Mouse (Mus musculus) limb, embryonic 15.5 days (tissue): ENCODE measurements around the gene Gm37419. TPM values are rescaled to one million over a fixed set of nuclear protein-coding genes. Genes with fewer than 3 reads are reported as not detected.

ENCODE experiments used
- ATAC-seq: fragments of 200-750 bp; cut with Nextera tagmentation; 2 replicates; pipeline ENCODE4 v1.8.0; 2017; ENCODE audit warnings: low read depth, moderate TSS enrichment; ENCODE audit not compliant: insufficient number of reproducible peaks, low FRiP score, low TSS enrichment
- H3K27ac ChIP-seq: fragments of 300-500 bp; sonication (generic); 2 replicates; pipeline ENCODE4 v1.5.1; 2015; ENCODE audit warnings: moderate library complexity, mild to moderate bottlenecking, inconsistent platforms
- H3K27me3 ChIP-seq: fragments of 300-500 bp; sonication (generic); 2 replicates; pipeline ENCODE4 v1.6.1; 2015; ENCODE audit warnings: inconsistent platforms
- H3K36me3 ChIP-seq: fragments of 300-500 bp; sonication (generic); 2 replicates; pipeline ENCODE4 v1.6.1; 2015; ENCODE audit warnings: inconsistent platforms
- H3K4me1 ChIP-seq: fragments of 300-500 bp; sonication (generic); 2 replicates; pipeline ENCODE4 v1.6.1; 2015; ENCODE audit warnings: inconsistent platforms
- H3K4me2 ChIP-seq: fragments of 300-500 bp; sonication (generic); 2 replicates; pipeline ENCODE4 v1.6.1; 2015; ENCODE audit warnings: mild to moderate bottlenecking, inconsistent platforms
- H3K4me3 ChIP-seq: fragments of 300-500 bp; sonication (generic); 2 replicates; pipeline ENCODE4 v1.5.1; 2015; ENCODE audit warnings: mild to moderate bottlenecking, inconsistent platforms
- H3K9ac ChIP-seq: fragments of 300-500 bp; sonication (generic); 2 replicates; pipeline ENCODE4 v1.6.1; 2015; ENCODE audit warnings: inconsistent platforms
- H3K9me3 ChIP-seq: fragments of 300-500 bp; sonication (generic); 2 replicates; pipeline ENCODE4 v1.6.1; 2016; ENCODE audit warnings: inconsistent platforms
- WGBS: fragments of 180-500 bp; shearing (Covaris S2); methylation state at CpG from one replicate; pipeline ENCODE4 v1.1.7; 2015; 5-methylcytosine and 5-hydroxymethylcytosine counted together
- polyA plus RNA-seq: library from polyadenylated mRNA; unstranded; fragments of >200 nt; fragmentation: Nextera tagmentation; extraction: Ambion mirVana; gene quantifications from 2 replicates; pipeline ENCODE4 v1.2.1, GENCODE M21; 2015

Gene Gm37419
- polyA plus RNA-seq, 1 experiment from 2014 or later: not detected

- no peak for ATAC-seq
- H3K36me3 ChIP-seq: no peaks in the 10 kb centered on the region
- 69% methylated on average over 3 of the region's 3 CpGs for WGBS
Measured at GRCm38 (mm10) chr16:24011306-24011705, 23.0 kb downstream of the Gm37419 start.

GRCm38 (mm10) chr16:24012066-24012465 lies 23.8 kb downstream of the Gm37419 start:
- ATAC-seq: no peak
- WGBS: 45% methylated on average over 3 of the region's 3 CpGs
- no peak overlapping the region for H3K4me2 ChIP-seq
- H3K27ac ChIP-seq: no peak overlapping the region
- no peaks in the 10 kb centered on the region for H3K4me1 ChIP-seq
- no peak overlapping the region for H3K4me3 ChIP-seq
- H3K27me3 ChIP-seq: no peaks in the 10 kb centered on the region
- no peak overlapping the region for H3K9ac ChIP-seq
- H3K36me3 ChIP-seq: no peaks in the 10 kb centered on the region
- no peaks in the 10 kb centered on the region for H3K9me3 ChIP-seq

More at GRCm38 (mm10) chr16:24011306-24011705, 23.0 kb downstream of the Gm37419 start:
- no peak overlapping the region for H3K27ac ChIP-seq
- no peak overlapping the region for H3K4me3 ChIP-seq
- H3K4me2 ChIP-seq: no peak overlapping the region
- H3K4me1 ChIP-seq: no peaks in the 10 kb centered on the region
- no peak overlapping the region for H3K9ac ChIP-seq
- H3K27me3 ChIP-seq: no peaks in the 10 kb centered on the region
- H3K9me3 ChIP-seq: no peaks in the 10 kb centered on the region

- WGBS: 71% methylated on average over 3 of the region's 3 CpGs
- no peak overlapping the region for H3K27ac ChIP-seq
- no peak overlapping the region for H3K4me2 ChIP-seq
- ATAC-seq: no peak
- no peaks in the 10 kb centered on the region for H3K4me1 ChIP-seq
- no peaks in the 10 kb centered on the region for H3K36me3 ChIP-seq
- no peak overlapping the region for H3K9ac ChIP-seq
- H3K27me3 ChIP-seq: no peaks in the 10 kb centered on the region
- H3K9me3 ChIP-seq: no peaks in the 10 kb centered on the region
- no peak overlapping the region for H3K4me3 ChIP-seq
Measured at GRCm38 (mm10) chr16:24014378-24014777, 26.1 kb downstream of the Gm37419 start.

- Histone ChIP-seq H3K9me3 (no peaks in the 10 kb centered on the region), H3K27me3 (no peaks in the 10 kb centered on the region), H3K27ac (no peak overlapping the region), H3K36me3 (no peaks in the 10 kb centered on the region), H3K4me1 (no peaks in the 10 kb centered on the region), H3K4me3 (no peak overlapping the region), H3K4me2 (no peak overlapping the region), H3K9ac (no peak overlapping the region)
- WGBS: 52% methylated on average over 6 of the region's 6 CpGs
- ATAC-seq: no peak
Measured at GRCm38 (mm10) chr16:24016273-24016672, 28.0 kb downstream of the Gm37419 start.

GRCm38 (mm10) chr16:24016742-24017141 lies 28.5 kb downstream of the Gm37419 start:
- Histone ChIP-seq H3K27ac (no peak overlapping the region), H3K4me3 (no peak overlapping the region), H3K9me3 (no peaks in the 10 kb centered on the region), H3K36me3 (no peaks in the 10 kb centered on the region), H3K9ac (no peak overlapping the region), H3K4me1 (no peaks in the 10 kb centered on the region), H3K4me2 (no peak overlapping the region), H3K27me3 (no peaks in the 10 kb centered on the region)
- WGBS: 47% methylated on average over 5 of the region's 5 CpGs
- no peak for ATAC-seq

- Histone ChIP-seq H3K4me2 (no peak overlapping the region), H3K27me3 (no peaks in the 10 kb centered on the region), H3K9ac (no peak overlapping the region), H3K4me3 (no peak overlapping the region), H3K9me3 (no peaks in the 10 kb centered on the region), H3K36me3 (no peaks in the 10 kb centered on the region), H3K4me1 (no peaks in the 10 kb centered on the region), H3K27ac (no peak overlapping the region)
- 60% methylated on average over 1 of the region's 1 CpGs for WGBS
- ATAC-seq: no peak
Measured at GRCm38 (mm10) chr16:24021722-24022121, 33.4 kb downstream of the Gm37419 start.

- H3K9me3 ChIP-seq: no peaks in the 10 kb centered on the region
- no peak overlapping the region for H3K4me2 ChIP-seq
- no peaks in the 10 kb centered on the region for H3K36me3 ChIP-seq
- H3K4me3 ChIP-seq: no peak overlapping the region
- H3K27me3 ChIP-seq: no peaks in the 10 kb centered on the region
- H3K27ac ChIP-seq: no peak overlapping the region
- WGBS: 75% methylated on average over 4 of the region's 4 CpGs
- no peak for ATAC-seq
- H3K9ac ChIP-seq: no peak overlapping the region
- no peaks in the 10 kb centered on the region for H3K4me1 ChIP-seq
Measured at GRCm38 (mm10) chr16:24022605-24023004, 34.3 kb downstream of the Gm37419 start.

- H3K36me3 ChIP-seq: no peaks in the 10 kb centered on the region
- 57% methylated on average over 7 of the region's 7 CpGs for WGBS
- no peaks in the 10 kb centered on the region for H3K4me1 ChIP-seq
- no peak for ATAC-seq
- no peak overlapping the region for H3K4me2 ChIP-seq
- H3K9me3 ChIP-seq: no peaks in the 10 kb centered on the region
- no peaks in the 10 kb centered on the region for H3K27me3 ChIP-seq
- no peak overlapping the region for H3K4me3 ChIP-seq
- no peak overlapping the region for H3K9ac ChIP-seq
- no peak overlapping the region for H3K27ac ChIP-seq
Measured at GRCm38 (mm10) chr16:24025442-24025841, 37.2 kb downstream of the Gm37419 start.

- WGBS: 63% methylated on average over 2 of the region's 2 CpGs
- H3K36me3 ChIP-seq: no peaks in the 10 kb centered on the region
Measured at GRCm38 (mm10) chr16:24029965-24030672, 41.8 kb downstream of the Gm37419 start.

GRCm38 (mm10) chr16:24033259-24033658 lies 45.0 kb downstream of the Gm37419 start:
- H3K4me1 ChIP-seq: no peaks in the 10 kb centered on the region
- H3K4me3 ChIP-seq: no peak overlapping the region
- no peaks in the 10 kb centered on the region for H3K36me3 ChIP-seq
- ATAC-seq: no peak
- 94% methylated on average over 5 of the region's 5 CpGs for WGBS
- no peak overlapping the region for H3K9ac ChIP-seq
- no peak overlapping the region for H3K4me2 ChIP-seq
- no peaks in the 10 kb centered on the region for H3K9me3 ChIP-seq
- no peak overlapping the region for H3K27ac ChIP-seq
- no peaks in the 10 kb centered on the region for H3K27me3 ChIP-seq

More at GRCm38 (mm10) chr16:24029965-24030672, 41.8 kb downstream of the Gm37419 start:
- H3K27me3 ChIP-seq: no peaks in the 10 kb centered on the region
- H3K4me2 ChIP-seq: no peak overlapping the region
- H3K4me3 ChIP-seq: no peak overlapping the region
- H3K9me3 ChIP-seq: no peaks in the 10 kb centered on the region
- H3K4me1 ChIP-seq: no peaks in the 10 kb centered on the region
- H3K9ac ChIP-seq: no peak overlapping the region
- no peak for ATAC-seq
- no peak overlapping the region for H3K27ac ChIP-seq

GRCm38 (mm10) chr16:24034450-24034849 lies 46.2 kb downstream of the Gm37419 start:
- Histone ChIP-seq H3K4me3 (no peak overlapping the region), H3K9ac (no peak overlapping the region), H3K9me3 (no peaks in the 10 kb centered on the region), H3K4me2 (no peak overlapping the region), H3K27ac (no peak overlapping the region), H3K27me3 (no peaks in the 10 kb centered on the region), H3K4me1 (no peaks in the 10 kb centered on the region), H3K36me3 (no peaks in the 10 kb centered on the region)
- ATAC-seq: no peak
- WGBS: 62% methylated on average over 2 of the region's 2 CpGs

- H3K9ac ChIP-seq: no peak overlapping the region
- H3K4me2 ChIP-seq: no peak overlapping the region
- H3K27ac ChIP-seq: no peak overlapping the region
- H3K4me1 ChIP-seq: no peaks in the 10 kb centered on the region
- no peaks in the 10 kb centered on the region for H3K9me3 ChIP-seq
- no peaks in the 10 kb centered on the region for H3K27me3 ChIP-seq
- no peak for ATAC-seq
- H3K36me3 ChIP-seq: no peaks in the 10 kb centered on the region
- H3K4me3 ChIP-seq: no peak overlapping the region
Measured at GRCm38 (mm10) chr16:24035767-24036166, 47.5 kb downstream of the Gm37419 start.

- Histone ChIP-seq H3K4me2 (no peak overlapping the region), H3K27me3 (no peaks in the 10 kb centered on the region), H3K4me1 (no peaks in the 10 kb centered on the region), H3K27ac (no peak overlapping the region), H3K36me3 (no peaks in the 10 kb centered on the region), H3K9ac (no peak overlapping the region), H3K4me3 (no peak overlapping the region), H3K9me3 (no peaks in the 10 kb centered on the region)
- 84% methylated on average over 3 of the region's 3 CpGs for WGBS
- no peak for ATAC-seq
Measured at GRCm38 (mm10) chr16:24036398-24036797, 48.1 kb downstream of the Gm37419 start.
